Mouse (Mus musculus) heart, postnatal 36 days (tissue): Measurements from ENCODE around the gene Mtfr1l. TPM values are rescaled to one million over a fixed set of nuclear protein-coding genes. Genes with fewer than 3 reads are reported as not detected.

Experiments
- DNase-seq, 2 experiments: peaks; one replicate each; pipeline ENCODE4 v3.0.0; 2021 to 2022
- intact Hi-C: fragments of 180-260 bp; cut with DNase I; formaldehyde crosslinking; loops from one replicate; pipeline ENCODE4 v1.15.1; 2025
- total RNA-seq, 2 experiments: library from RNA; stranded (reverse); gene quantifications; 2 replicates each; pipeline ENCODE4 v1.2.3; 2021

Mtfr1l gene
- total RNA-seq, 2 experiments from 2014 or later: 178 to 188 TPM

DNA sequence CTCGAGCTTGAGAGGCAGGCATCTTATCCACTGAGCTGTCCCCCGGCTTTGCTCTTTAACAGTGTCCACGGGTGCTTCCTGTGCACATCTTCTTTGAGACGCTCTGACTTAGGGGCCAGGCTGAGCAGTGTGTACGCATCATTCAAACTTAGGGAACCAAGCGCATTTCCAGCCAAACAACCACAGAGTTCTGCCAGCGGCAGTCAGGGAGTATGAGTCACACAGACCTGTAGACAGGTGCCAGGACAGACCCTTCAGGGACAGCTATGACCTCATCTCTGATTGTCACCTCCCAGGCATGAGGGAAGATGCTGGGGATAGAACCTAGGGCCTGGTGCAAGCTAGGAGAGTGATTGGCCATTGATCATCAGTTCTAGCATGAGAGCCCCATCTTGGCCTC is 24.0 kb upstream of the Mtfr1l start:
- DNase-seq: no peak
- intact Hi-C loops: no loop called here

DNA sequence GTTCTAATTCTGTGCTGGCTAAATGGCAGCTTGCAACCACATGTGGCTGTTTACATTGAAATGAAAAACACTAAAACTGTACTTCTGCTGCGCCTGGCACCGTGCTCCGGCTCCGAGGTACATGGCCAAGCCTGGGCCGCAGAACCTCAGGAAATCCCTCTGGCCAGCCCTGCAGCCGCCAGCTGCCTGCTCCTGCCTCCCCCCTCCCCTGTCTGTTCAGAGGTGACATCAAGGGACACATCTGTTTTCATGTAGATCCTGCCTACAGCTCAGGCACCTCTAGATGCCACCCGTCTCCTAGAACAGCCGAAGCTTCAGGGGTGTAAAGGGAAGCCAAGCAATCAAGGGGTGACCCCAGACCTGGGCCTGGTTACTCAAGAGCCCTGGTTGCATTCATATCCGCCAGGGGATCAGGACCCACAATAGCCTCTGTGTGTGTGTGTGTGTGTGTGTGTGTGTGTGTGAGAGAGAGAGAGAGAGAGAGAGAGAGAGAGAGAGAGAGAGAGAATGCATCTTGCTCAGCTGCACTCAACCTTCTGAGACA is 23.5 kb upstream of the Mtfr1l start:
- DNase-seq: no peak
- intact Hi-C loops: no loop called here

DNA sequence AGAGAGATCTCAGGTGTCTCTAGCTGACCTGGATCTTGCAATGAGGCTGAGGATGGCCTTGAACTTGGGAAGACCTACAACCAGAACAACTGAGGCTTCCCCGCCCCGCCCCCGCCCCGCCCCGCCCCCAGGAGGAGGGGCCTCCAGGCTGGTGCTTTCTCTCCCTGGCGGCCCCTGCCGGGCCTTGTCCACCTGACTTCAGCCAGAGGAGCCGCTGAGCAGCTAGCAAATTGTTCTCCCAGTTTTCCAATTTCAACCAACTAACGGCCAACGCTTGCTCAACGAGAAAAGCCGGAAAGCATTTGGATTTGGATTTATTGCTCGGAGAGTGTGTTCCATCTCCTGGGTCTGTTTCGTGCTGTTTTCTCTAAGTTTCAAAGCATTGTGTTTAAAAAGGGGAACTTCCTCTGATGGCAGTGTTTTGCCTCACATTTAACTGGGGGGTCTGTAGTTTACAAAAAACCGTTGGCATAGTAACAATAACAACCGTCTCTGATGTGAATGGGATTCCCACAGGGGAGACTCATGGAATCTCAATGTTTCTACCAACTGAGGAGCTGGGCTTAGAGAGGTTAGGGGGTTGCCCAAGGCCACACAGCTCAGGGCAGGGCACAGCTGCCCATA is 22.6 kb upstream of the Mtfr1l start:
- DNase-seq: peak in 1 of 2 experiments; percentile 26
- intact Hi-C loops: no loop called here

DNA sequence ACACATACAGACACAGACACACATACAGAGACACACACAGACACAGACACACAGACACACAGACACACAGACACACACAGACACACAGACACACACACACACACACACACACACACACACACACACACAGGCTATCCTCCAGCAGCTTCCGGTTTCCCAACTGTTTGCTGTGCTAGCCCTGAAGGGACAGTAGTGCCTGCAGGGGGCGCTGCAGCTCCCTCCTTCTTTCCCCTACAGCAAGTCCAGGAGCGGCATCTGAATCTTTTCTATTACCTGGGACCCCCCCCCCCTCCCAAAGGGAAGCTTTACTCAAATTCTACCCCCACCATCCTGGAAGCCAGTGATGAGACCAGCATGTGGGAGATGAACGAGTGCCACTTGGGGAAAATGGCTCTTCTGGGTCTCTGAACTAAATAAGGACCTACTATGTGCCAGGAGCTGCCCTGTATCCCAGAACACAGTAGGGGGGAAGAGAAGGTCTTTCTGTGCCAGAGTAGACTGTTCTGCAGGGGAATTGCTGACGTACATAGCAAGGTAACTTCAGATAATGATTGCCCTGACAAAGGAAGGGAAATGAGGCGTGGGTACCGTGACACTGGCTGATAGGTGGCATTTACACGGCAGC is 20.9 kb upstream of the Mtfr1l start:
- intact Hi-C loops: no loop called here
- peak in 1 of 2 experiments; percentile 43 for DNase-seq

DNA sequence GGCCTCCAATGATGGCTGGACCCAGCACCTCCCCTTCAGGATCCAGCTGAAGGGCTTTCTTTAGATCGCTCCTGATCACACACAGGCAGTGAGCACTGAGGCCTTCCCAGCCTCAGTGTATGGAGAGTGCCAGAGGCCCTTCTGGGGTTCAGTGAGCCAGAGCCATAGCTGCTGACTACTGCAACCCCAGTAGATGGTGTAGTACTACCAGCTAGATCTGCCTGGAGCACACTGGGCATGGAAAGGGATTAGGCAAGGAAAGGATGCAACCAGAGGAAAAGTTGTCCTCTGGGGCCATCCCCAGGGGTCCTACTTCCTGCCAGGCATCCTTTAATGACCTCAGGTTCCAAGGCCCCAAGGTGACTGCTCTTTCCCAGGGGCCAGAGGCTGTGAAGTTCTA is 18.4 kb upstream of the Mtfr1l start:
- intact Hi-C loops: no loop called here
- DNase-seq: no peak

DNA sequence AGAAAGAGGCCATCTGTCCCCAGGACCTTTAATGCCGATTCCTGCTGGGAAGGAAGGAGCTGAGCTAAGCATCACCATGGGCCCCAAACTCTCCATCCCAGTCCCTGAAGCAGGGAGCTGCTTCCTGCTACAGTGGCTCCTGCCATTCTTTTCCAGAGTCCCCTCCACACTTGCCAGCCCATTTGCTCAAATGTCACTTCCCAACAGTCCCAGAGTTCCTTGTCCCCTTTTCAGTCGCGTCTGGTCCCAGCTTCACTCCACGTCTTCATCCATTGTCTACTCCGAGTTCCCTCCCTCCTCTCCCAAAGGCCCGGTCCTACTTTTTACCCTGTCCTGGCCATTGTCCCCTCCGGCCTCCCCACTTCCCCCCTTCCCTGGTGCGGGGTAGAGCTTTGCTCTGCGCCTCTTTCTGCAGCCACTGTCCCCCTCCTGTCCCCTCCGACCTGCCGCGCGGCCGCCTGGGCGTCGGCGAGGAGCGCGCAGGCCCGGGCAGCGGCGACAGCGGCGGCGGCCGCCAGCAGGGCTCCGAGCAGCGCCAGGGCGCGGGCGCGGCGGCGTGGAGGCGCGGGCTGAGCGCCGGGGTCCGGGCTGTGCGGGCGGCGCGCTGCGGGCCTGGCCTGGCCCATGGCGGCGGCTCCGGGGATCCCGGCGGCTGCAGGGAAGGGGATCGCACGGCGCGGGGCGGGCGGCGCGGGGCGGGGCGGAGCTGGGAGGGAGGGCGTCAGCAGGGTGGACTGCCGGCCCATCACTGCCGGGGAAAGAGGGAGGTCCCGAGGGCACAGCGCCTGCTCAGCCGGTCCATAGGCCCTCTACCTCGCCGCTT is 16.5 kb upstream of the Mtfr1l start, which contains the start of gene Selenon:
Selenon (minus strand) TSS at position 673 of the 823 bp plus-strand sequence.
- DNase-seq: peak; percentile 74 to 79
- intact Hi-C loops: no loop called here

DNA sequence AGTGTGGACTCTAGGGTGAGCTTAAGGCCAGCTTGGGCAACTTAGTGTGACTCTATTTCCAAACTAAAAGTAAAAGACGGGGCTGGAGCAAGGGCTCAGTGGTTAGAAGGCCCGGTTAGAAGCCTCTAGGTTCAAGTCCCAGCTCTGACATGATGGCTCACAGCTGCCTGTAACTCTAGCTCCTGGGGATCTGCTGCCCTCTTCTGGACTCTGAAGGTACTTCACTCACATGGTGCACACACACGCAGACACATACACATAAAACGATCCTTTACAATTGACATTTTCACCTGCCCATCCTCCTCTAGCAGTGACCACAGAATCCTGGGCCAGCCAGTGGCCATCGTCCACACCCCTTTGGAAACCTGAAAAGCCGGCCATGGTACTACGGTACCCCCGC is 14.7 kb upstream of the Mtfr1l start:
- DNase-seq: no peak
- intact Hi-C loops: no loop called here

DNA sequence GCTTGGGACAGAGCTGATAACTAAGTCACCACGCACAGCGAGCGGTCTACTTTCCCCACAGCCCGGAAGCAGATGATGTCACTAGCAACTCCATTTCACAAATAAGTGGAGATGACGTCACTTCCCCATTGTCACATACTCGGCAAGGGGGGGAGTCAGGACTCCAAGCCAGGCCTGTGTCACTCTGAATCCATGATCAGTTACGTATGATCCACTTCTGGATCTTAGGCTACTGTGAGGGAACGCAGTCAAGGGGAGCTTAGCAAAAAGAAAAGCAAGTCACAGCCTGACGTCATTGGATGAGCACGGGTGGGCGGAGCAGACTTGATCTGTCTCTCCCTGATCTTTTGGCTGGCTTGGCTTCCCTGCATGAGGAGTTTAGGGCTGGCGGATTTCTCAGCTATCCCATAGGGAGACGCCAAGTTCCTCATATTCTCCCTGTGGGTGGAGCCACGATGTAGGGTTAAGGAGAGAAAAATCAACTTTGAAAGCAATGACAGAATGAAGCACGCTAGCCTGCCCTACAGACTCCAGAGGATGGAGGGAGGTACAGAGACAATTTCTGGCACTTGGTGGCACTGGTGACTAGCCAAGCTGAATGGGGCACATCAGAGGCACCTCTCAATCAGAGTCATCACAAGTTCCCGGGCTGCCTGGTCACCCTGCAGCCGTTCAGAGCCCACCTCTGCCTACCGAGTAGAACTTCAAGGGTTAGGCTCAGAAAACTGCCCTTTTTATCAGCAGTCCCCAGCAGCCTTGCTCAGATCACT is 13.2 kb upstream of the Mtfr1l start:
- DNase-seq: peak; percentile 23 to 30
- intact Hi-C loops: no loop called here

DNA sequence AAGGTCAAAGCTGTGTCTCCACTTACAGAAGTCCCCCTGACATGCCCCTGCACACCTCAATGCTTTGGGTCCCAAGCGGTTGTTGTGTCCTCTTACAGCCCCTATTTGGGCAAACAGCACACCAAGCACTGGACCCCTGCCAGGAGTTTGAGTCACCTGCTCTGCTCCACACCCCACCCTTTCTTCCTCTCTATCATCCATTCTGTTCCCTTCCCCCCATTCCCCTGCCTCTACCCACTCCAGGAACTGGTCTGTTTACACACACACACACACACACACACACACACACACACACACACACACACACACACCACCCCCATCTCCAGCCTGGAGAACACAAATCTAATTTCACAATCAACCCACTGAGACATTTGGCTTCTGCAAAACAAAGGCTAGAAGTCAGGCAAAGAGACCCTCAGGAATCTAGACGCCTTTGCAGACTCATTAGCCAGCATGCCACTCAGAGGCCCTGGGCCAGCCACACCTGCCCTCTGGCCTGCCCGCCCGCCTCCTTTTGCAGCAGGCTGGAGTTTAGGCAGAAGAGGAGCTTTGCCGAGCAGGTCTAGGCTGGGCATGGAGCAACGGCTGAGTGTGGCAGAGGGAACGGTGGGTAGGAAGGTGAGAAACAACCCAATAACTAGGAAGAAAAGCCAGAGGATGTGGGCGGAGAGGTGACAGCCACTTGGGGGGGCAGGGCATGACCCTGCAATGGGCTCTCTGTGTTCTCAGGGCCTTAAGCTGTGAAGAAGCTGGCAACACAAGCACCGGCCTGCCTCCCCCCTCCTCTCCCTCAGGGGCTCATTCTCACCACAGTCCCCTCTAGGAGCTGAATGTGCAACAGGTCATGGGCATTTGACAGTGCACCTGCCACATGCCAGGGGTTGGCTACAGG is 11.9 kb upstream of the Mtfr1l start:
- intact Hi-C loops: no loop called here
- DNase-seq: no peak

DNA sequence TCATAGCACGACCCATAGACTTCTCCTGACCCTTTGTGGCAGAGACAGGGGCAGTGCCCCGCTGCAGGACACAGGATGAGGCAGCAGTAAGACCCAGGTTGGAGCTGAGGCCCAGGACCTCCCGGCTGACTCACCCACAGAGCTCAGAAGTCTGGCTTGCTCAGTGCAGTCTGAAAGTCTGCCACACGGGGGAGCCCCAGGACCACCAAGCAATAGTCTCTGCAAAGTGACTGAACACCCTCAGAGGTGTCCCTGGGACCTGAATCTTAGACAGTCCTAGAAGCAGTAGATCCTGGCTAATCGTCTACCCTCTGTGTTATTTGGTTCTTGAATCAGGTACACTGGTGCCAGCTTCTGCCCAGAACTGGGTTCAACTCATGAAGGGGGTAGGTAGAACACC is 8.1 kb upstream of the Mtfr1l start:
- DNase-seq: peak; percentile 92 to 98
- intact Hi-C loops: loop anchor here (1.0 to 2.0 kb wide), 2 partner anchors 171 to 336 kb away; no protein-coding TSS in a partner anchor

DNA sequence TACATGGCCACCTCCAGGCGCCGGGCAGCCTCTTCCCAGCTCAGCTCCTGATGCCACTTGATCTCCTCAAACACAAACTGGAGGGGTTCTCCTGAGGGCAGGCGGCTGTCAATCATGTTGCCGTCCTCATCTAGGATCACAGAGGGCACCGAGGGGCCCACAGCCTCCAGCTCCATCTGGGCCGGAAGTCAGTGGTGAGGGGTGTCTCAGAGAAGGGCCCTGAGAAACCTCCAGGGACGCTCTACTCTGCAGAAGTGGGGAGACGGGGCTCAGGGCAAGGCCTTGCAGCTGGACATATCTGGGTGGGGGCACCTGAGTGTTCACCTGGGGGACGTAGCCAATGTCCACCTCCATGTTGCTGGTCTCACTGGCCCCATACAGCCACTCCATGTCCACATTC is 7.5 kb upstream of the Mtfr1l start:
- no peak for DNase-seq
- intact Hi-C loops: loop anchor here (1.0 to 2.0 kb wide), 2 partner anchors 172 to 336 kb away; no protein-coding TSS in a partner anchor

DNA sequence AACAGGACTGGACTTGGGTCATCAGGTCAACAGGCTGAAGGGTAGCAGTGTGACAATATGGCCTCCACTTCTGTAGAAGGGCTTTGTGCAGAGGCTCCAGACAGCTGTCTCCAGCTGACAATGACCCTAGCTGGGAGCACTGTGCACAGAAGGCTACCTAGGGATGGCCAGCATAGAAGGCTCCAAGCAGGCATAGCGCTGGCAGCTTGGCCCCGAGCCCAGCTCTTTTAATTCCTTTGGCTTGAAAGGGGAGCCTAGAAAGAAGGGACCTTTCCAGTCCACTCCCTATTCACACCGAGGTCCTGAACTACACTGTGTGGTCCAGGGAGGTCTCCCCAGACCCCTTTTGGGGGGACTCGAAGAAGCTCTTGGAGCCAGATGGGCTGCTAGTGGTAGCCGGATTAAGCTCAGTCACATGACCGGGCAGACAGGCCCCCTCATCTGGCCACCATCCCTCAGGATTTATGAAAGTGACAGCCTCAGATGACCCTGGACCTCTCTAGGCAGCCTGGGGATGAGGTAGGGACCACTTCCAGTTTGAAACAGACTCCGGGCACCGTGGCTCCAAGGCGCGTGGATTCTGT is 3.9 kb upstream of the Mtfr1l start:
- no peak for DNase-seq
- intact Hi-C loops: no loop called here

DNA sequence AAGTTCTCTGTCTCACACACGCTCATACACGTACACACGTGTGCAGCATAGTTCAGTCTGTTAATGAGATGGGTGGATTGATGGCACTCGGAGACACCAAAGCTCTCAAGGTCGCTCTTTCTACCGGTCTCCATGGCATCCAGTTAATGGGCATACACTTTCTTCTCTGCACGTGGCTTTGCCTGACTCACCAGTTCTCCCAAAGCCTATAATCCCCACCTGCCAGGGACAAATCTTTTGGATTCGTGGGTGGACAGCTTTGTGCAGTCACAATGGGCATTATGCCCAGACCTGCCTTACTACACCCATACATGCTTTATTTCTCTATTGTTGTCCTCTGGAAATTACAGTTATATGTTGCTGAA is 582 bp upstream of the Mtfr1l start:
- no peak for DNase-seq
- intact Hi-C loops: no loop called here

DNA sequence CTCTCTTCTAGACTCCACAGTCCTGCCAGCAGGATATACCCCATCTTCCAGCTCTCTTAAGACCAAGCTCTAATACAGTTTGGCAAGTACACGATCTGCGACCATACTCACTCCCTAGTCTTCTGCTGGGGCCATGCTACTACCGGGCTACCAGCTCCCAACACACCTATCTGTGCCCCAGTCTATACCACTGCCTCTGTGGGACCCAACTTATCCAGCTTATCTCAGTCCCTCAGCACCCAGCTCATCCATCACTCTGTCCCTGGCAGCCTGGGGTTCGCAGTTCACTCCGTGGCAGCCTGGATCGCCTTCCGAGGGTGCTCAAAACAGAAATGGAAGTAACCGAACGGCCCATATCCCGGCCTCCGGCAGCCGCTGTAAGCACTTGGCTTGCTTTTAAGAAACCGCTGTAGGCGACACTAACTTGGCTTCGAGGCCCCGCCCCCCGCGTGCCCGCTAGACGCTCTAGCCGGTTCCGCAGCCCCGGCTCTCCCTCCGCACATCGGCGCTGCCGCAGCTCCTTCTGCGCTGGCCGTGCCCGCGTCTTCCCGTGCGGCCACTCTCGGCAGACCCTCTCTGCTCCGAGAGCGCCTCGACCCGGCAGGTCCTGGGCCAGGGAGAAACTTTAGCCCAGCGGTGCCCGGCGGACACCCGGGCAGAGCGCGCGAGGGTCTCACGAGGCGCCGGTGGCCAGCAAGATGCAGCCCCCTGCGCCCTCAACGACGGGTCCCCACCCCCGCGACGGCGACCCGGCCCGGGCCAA is 882 bp downstream of the Mtfr1l start:
- intact Hi-C loops: no loop called here
- DNase-seq: peak; percentile 70 to 72

DNA sequence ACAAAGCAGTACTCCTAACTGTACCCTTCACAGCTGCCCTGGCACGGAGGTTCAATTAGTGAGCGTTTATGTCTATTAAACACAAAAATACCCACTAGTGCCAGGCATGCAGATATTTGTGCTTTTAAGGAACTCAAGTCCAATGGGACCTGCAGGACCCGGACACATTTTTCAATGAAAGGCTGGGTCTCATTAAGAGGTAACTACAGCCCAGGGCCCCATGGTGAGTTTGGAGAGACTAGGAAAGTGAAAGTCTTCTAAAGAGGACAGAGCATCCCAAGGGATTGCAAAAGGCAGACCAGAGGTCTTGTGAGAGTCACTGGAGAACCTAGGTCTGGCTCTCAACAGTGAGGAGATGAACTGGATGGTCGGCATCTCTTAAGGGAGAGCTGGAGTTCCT is 1.8 kb downstream of the Mtfr1l start:
- intact Hi-C loops: no loop called here
- DNase-seq: no peak

DNA sequence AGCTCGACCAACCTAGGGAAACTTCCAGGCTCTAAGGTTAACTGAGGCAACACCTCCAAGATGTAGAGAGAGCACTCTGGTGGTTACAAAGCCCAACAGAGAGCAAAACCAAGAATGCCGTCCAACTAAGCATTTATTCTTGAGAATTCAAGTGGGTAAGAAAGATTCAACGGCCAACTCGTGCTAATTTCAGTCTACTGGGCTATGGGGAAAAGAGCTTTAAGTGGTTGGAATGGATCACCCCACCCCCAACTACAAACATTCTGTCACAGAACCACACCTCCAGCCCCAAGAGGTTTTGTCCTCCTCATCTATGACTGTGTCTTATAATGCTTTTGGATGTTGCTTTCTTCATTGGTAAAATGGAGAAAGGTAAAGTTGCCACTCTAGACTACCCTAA is 2.3 kb downstream of the Mtfr1l start:
- no peak for DNase-seq

DNA sequence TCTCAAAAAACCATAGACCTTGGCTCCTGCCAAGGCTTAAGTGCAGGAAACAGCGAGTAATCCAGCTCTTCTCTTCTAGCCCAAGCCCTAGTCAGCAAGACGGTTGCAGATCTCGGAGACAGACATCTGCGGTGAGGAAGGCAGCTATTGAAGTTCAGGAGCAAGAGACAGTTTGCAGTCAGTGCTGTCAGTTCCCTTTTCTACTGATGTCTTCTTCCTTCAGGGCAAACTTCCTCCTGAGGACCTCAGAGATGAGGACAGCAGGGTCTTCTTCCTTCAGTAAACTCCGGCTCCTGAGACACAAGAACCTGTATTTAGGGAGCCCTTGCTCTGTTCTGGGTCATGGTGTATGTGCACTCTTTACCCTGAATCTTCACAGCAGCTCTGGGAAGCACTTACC is 9.0 kb downstream of the Mtfr1l start:
- DNase-seq: no peak
- intact Hi-C loops: no loop called here

More for the DNA sequence above, 2.3 kb downstream of the Mtfr1l start:
- intact Hi-C loops: no loop called here

DNA sequence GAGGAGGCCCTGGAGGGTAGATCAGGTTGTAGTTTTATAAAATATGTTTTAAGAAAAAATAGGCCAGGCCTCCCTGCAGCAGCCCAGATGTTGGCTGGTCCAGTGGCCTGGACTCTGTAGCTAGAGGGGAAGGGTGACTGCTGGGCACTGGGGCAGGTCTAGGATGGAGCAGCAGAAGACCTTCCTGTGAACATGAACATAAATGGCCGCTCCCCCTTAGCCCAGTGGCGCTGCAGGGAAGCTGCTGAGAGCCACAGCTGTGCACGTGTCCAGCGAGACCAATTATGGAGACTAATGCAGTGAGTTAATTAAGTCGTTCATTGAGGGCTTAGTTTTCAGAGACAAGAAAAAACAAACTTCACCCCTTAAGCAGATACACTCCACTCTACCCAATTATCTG is 9.4 kb downstream of the Mtfr1l start:
- intact Hi-C loops: no loop called here
- no peak for DNase-seq

DNA sequence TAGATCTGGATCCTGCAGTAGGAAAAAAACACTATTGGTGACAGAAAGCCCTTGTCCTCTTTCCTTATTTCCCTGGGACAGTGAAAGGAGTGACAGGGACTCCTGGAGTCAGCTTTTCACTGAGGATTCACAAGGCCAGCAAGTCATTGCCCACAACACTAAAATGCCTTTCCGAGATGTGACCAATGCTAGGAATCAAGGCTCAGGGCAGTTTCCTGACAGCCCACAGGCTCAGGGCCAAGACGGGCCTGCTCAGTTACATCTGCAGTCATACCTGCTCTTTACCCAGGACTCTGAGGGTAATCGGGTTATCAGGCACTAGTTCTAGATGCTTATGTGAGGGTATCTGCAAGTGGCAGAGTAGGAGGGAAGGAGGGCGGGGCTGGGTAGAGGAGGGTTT is 11.7 kb downstream of the Mtfr1l start:
- DNase-seq: no peak
- intact Hi-C loops: no loop called here
